ENCODE assay signal across 20 mouse cellular contexts in genomic region chr15:78706630-78707029, GRCm38 (mm10). TPM values are rescaled to one million over a fixed set of nuclear protein-coding genes. Genes with fewer than 3 reads are reported as not detected.
"Had no signal": no experiment of that assay in that cellular context is flagged by ENCODE, and none has a peak within 500 bp of the region (broad histone marks: within the 10 kb centered on the region; RNA-seq: fewer than 3 reads in every experiment).

No protein-coding gene starts in this region.

- H3K4me2 ChIP-seq: limb, embryonic 12.5 days; limb, embryonic 15.5 days; liver, embryonic 11.5 days; lung, embryonic 14.5 days; midbrain, embryonic 12.5 days; midbrain, embryonic 15.5 days; neural tube, embryonic 13.5 days had no signal

- H3K27ac ChIP-seq: kidney, postnatal 0 days; layer of hippocampus, adult 2 months; limb, embryonic 12.5 days; limb, embryonic 15.5 days; liver, embryonic 14.5 days; macrophage; midbrain, embryonic 12.5 days; midbrain, embryonic 15.5 days; neural tube, embryonic 13.5 days; stomach, postnatal 0 days had no signal

- H3K4me3 ChIP-seq: layer of hippocampus, adult 2 months; limb, embryonic 12.5 days; limb, embryonic 15.5 days; midbrain, embryonic 12.5 days; midbrain, embryonic 15.5 days; neural tube, embryonic 13.5 days had no signal

- H3K4me1 ChIP-seq: limb, embryonic 12.5 days; limb, embryonic 15.5 days had no signal

- H3K9ac ChIP-seq: limb, embryonic 12.5 days; limb, embryonic 15.5 days; liver, embryonic 14.5 days; liver, postnatal 0 days; lung, embryonic 14.5 days; midbrain, embryonic 12.5 days; midbrain, embryonic 15.5 days; neural tube, embryonic 13.5 days had no signal

- DNase-seq: kidney, postnatal 25 days; layer of hippocampus, adult 9-11 months; liver, postnatal 0 days; lung, embryonic 14.5 days; right cerebral cortex, postnatal 4 days; thymus, postnatal 25 days had no signal

- ATAC-seq: liver, postnatal 0 days; lung, postnatal 0 days; midbrain, embryonic 15.5 days had no signal

- H3K36me3 ChIP-seq: limb, embryonic 12.5 days; limb, embryonic 15.5 days; midbrain, embryonic 12.5 days; midbrain, embryonic 15.5 days; neural tube, embryonic 13.5 days had no signal

- H3K9me3 ChIP-seq: limb, embryonic 12.5 days; limb, embryonic 15.5 days; midbrain, embryonic 12.5 days; midbrain, embryonic 15.5 days; neural tube, embryonic 13.5 days had no signal

RNA-seq across cellular contexts. Expression of gene Elfn2, which starts 11.9 kb away (rescaled TPM):
- total RNA-seq: neutrophil, adult 5-6 weeks had no signal
- polyA plus RNA-seq: liver, embryonic 11.5 days; liver, embryonic 14.5 days; liver, postnatal 0 days; macrophage; stomach, embryonic 14.5 days had no signal
